Mouse (Mus musculus) gastrocnemius, adult 2 months (tissue): ENCODE results near the gene Dll3. TPM values are rescaled to one million over a fixed set of nuclear protein-coding genes. Genes with fewer than 3 reads are reported as not detected.
A peak's percentile ranks its signal among the peaks of the same experiment; 100 is the strongest.

ENCODE experiments used
- DNase-seq: peaks from one replicate; pipeline ENCODE4 v3.0.0; 2022
- H3K27ac ChIP-seq: fragments of 200-600 bp; 2 replicates; pipeline ENCODE4 v1.8.1; 2022; ENCODE audit warnings: mild to moderate bottlenecking
- H3K4me3 ChIP-seq: fragments of 200-600 bp; 2 replicates; pipeline ENCODE4 v1.8.1; 2022; ENCODE audit warnings: mild to moderate bottlenecking, moderate library complexity
- CTCF ChIP-seq: fragments of 200-600 bp; IDR thresholded peaks from 2 replicates; pipeline ENCODE4 v1.8.1; 2022; ENCODE audit warnings: antibody characterized with exemption, mild to moderate bottlenecking, moderate library complexity
- intact Hi-C: fragments of 180-260 bp; cut with DNase I; formaldehyde crosslinking; loops from one replicate; pipeline ENCODE4 v1.15.1; 2025
- total RNA-seq, 2 experiments: library from RNA; stranded (reverse); gene quantifications; 2 replicates each; pipeline ENCODE4 v1.2.3; 2021

Gene Dll3
- total RNA-seq, 2 experiments from 2014 or later: not detected

- intact Hi-C loops: no loop called here
- Histone ChIP-seq H3K4me3 (no peak overlapping the region), H3K27ac (peak overlapping the region; percentile 51)
- no peak for DNase-seq
- no peak for TF ChIP-seq CTCF
Measured at GRCm38 (mm10) chr7:28334534-28334933, 32.5 kb upstream of the Dll3 start.

DNA sequence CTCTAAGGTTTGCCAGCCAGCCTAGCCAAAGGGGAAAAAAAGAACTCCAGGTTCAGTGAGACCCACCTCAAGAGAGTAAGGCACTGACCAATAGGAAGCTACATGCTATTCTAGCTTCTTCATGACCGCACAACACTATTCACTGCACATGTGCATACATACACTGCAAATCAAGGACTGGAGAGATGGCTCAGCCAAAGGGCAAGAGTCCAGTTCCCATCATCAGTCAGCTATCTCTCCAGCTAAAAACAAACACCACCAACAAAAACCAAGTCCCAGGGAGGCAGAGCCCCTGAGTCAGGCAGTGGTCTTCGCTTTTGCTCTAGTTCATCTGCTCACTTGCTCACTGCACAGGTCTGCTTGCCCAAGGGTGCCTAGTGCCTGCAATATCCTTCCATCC is 26.2 kb upstream of the Dll3 start:
- intact Hi-C loops: no loop called here
- no peak for TF ChIP-seq CTCF
- Histone ChIP-seq H3K27ac (no peak overlapping the region), H3K4me3 (no peak overlapping the region)
- DNase-seq: no peak

- Histone ChIP-seq H3K4me3 (no peak overlapping the region), H3K27ac (no peak overlapping the region)
- no peak for DNase-seq
- intact Hi-C loops: no loop called here
- TF ChIP-seq CTCF: peak; percentile 38
Measured at GRCm38 (mm10) chr7:28326457-28326856, 24.4 kb upstream of the Dll3 start.

DNA sequence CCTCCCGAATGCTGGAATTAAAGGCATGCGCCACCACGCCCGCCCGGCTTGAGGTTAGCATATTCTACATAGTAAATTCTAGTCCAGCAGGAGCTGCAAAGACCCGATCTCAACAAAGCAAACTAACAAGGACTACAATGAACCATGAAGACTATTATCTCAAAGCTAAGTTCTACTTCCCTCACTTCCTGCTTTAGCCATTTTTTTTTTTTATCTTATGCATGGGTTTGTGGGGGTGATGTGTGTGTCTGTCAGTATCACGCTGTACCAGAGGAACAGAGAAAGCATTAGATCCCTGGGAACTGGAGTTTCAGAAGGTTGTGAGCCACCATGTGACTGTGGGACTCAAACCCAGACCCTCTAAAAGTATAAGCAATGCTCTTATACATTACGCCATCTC is 23.3 kb upstream of the Dll3 start:
- Histone ChIP-seq H3K27ac (no peak overlapping the region), H3K4me3 (no peak overlapping the region)
- TF ChIP-seq CTCF: no peak
- no peak for DNase-seq
- intact Hi-C loops: no loop called here

DNA sequence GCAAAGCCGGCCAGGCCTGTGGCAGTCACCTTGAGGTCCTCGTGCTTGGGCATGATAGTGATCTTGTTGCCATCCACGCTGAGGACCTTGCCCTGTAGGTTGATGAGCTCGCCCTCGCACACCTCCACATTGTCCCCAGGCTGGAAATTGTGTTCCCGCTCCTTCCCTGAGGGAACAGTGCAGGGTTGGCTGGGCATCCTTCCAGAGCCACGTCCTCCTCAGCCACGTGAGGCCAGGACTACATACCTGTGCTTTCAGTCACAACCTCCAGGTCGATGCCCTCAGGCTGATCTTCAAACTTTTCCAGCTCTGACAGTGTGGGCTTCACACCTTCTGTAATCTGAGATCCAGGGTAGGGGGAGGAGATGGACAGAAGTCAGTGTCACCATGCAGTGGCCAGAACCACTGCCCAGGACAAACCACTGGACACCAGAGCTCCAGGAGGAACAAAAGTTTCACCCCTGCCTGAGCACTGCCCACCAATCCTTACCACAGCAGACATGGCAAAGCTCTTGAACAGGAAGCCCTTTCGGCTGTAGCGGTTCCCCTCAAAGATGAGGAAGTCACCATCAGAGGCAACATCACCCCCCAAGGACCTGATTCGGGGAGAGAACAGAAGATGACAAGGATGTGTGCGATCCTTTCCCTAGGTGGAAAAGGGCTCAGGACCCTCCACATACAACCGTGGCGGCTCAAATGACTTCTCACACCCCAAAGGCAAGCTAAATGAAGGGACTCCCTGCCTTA is 20.1 kb upstream of the Dll3 start:
- no peak for TF ChIP-seq CTCF
- Histone ChIP-seq H3K27ac (no peak overlapping the region), H3K4me3 (no peak overlapping the region)
- intact Hi-C loops: no loop called here
- DNase-seq: no peak

DNA sequence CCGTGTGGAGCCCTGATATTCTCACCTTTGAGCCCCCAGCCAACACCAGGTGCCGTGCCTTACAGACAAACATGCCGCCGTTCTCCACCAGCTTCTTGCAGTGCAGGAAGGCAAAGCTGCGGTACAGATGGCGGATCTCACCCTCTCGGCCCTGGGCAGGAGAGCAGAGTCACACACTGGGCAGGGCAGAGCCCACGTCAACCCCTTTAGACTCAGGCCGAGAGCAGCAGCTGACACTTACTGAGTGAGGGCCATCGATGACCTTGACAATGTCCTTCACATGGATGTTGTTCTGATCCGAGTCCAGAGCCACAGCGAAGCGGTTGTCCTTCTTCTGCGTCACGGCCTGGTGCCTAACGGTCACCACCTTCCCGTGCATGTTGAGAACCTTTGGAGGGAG is 16.7 kb upstream of the Dll3 start:
- intact Hi-C loops: no loop called here
- TF ChIP-seq CTCF: no peak
- DNase-seq: no peak
- Histone ChIP-seq H3K27ac (no peak overlapping the region), H3K4me3 (no peak overlapping the region)

DNA sequence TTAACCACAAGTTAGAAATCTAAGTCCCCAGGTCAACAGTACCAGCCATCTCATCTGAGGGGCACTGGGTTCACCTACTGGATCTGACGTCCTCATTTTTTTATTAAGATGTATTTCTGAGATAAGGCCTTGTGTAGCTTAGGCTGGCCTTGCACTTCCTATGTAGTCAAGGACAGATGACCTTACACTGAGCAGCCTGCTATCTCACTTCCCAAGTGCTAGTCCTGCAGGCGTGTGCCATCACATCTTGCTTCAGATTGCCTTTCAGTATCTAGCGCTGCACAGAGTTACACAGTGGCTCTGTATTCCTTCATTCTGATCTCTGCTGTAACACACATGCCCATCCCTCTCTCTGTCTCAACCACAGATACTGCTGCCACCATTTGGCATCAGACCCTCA is 16.0 kb upstream of the Dll3 start:
- H3K4me3 ChIP-seq: no peak overlapping the region
- no peak for TF ChIP-seq CTCF
- H3K27ac ChIP-seq: no peak overlapping the region
- no peak for DNase-seq
- intact Hi-C loops: no loop called here

DNA sequence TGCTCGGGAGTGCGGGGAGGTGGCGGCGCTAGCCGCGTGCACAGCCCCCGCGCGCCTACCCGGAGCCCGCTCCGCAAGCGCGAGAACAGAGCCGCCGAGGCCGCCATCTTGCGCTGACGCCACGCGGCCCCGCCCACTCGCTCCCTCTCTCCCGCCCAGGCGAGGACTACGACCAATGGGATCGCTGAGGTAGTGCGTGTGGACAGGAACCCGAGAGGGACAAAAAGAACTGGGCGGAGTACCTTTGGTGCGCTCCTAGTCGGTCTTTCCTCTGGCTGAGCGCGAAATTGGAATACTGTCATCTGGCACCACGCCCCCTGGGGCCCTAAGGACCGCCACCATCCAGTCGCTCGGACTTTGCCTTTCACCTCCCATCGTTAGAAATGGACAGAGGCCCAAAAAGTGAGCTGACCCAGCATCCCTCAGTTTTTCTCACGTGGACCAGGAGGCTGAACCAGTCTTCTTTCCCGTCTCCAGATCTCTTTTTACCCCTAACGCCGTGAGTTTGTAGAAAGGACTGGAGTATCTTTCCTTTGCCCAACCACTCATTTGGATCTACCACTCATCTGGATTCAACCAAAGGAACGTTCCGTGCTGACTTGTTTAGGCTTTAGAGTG is 10.0 kb upstream of the Dll3 start, which contains the start of gene Timm50:
Gene Timm50, minus strand, starts transcription at position 147 of the 618 bp plus-strand sequence.
- TF ChIP-seq CTCF: no peak
- H3K27ac ChIP-seq: peak within 1 kb of the TSS; percentile 89
- peak within 1 kb of the TSS; percentile 75 for H3K4me3 ChIP-seq
- peak; percentile 98 for DNase-seq
- intact Hi-C loops: loop anchor here (5.0 kb wide), 1 partner anchor 35 kb away; the partner anchor contains the start of gene Eid2b

- Histone ChIP-seq H3K27ac (peak overlapping the region; percentile 89), H3K4me3 (peak overlapping the region; percentile 75)
- no peak for DNase-seq
- TF ChIP-seq CTCF: no peak
- intact Hi-C loops: loop anchor here (5.0 kb wide), 1 partner anchor 34 kb away; the partner anchor contains the start of gene Eid2b
Measured at GRCm38 (mm10) chr7:28311151-28311925, 9.3 kb upstream of the Dll3 start.

GRCm38 (mm10) chr7:28309737-28310136 is 7.7 kb upstream of the Dll3 start:
- no peak for TF ChIP-seq CTCF
- Histone ChIP-seq H3K4me3 (no peak overlapping the region), H3K27ac (no peak overlapping the region)
- no peak for DNase-seq
- intact Hi-C loops: loop anchor here (5.0 kb wide), 1 partner anchor 32 kb away; the partner anchor contains the start of gene Eid2b

DNA sequence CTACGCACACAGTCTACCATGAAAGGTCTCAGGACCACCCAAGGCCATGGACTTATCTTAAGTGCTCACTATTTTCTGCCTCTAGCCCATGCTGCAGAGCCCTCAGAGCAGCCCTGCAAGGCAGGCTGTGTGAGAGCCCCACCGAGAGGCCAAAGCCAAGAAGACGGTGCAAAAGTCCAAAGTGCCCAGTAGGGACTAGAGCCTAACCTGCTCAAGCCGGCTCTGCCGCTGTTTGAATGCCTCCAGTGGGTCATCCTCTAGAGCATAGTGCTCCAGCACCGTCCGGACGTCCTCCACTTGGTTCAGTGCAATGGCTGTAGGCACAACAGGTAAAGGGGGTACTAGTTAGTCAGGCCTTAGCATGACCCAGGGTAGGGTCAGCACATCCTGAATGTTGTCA is 4.2 kb upstream of the Dll3 start:
- intact Hi-C loops: no loop called here
- no peak for TF ChIP-seq CTCF
- H3K4me3 ChIP-seq: no peak overlapping the region
- DNase-seq: no peak
- no peak overlapping the region for H3K27ac ChIP-seq

GRCm38 (mm10) chr7:28305641-28306040 is 3.6 kb upstream of the Dll3 start:
- intact Hi-C loops: no loop called here
- Histone ChIP-seq H3K27ac (no peak overlapping the region), H3K4me3 (no peak overlapping the region)
- no peak for DNase-seq
- no peak for TF ChIP-seq CTCF
